Mouse (Mus musculus) R1 (cell line): Measurements from ENCODE around the gene Alg10b.
A peak's percentile ranks its signal among the peaks of the same experiment; 100 is the strongest.

ENCODE experiments used
- DNase-seq: peaks from one replicate; pipeline ENCODE4 v3.0.0-alpha.2; 2018; ENCODE audit warnings: low read depth, low spot score

Alg10b gene

DNA sequence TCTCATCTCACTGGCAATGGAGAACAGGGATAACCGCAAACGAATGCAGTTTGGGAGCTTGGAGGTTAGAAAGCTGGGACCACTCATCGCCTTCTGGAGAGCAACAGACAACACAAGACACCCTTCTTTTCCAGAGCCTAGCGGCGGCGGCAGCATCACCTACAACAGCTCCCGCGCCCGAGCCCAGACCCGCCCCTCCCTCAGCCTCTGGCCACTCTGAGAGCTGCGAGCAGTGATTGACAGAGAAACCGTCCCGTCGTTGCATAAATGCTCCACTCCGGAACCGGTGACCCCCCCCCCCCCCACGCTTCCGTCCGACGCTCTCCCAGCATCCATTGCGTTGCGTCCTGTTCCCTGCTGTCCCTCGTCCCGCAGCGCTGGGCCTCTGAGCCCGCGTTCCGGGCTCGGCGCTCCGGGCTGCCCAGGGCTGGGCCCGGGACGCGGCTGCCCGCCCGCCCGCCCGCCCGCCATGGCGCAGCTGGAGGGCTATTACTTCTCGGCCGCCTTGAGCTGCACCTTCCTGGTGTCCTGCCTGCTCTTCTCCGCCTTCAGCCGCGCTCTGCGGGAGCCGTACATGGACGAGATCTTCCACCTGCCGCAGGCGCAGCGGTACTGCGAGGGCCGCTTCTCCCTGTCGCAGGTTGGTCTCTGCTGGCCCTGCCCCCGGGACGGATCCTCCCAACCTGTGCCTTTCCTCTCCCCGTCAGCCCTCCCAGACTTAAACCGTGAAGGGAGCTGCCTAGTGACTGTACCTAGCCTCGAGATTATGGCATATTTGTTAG, at the start of gene Alg10b:
Alg10b (plus strand) TSS at position 343 of the 782 bp plus-strand sequence.
- DNase-seq = peak; percentile 95

DNA sequence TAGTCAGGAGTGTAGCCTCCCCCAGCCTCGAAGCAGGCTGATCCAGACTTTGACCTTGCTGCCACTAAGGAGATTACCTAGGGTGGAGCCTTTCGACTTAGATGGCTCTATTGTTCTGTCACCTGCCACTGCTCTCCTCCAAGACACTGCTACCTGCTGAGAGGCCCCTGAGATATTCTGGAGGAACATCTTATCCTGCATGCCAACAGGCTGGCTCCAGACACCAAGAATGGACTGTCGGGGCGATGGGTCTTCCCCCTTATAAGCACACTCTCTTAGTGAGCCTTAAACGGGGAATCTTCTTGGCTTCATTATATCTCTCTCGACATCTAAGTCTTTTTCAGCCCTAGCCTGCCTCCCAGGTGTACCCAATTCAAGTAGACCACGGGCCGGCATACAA, 41.0 kb upstream of the Alg10b start:
- peak; percentile 50 for DNase-seq

DNA sequence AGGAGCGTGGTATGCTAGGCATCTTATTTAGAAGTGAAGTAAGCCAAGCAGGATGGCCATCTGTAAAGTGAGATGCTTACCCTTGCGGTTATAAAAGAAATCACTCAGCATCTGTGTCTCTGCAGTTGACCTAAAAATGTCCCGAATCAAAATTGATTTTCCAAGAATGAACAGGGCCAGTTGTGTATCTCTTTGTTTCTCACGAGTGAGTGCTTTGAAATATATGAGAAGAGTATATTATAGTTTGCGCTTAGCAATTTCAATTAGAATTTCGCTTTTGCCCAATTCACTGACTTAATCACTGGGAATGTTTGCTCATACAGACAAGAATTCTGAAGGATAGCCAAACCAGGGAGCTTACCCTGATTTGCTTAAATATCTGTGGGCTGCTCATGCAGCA, 40.6 kb upstream of the Alg10b start:
- DNase-seq = no peak

DNA sequence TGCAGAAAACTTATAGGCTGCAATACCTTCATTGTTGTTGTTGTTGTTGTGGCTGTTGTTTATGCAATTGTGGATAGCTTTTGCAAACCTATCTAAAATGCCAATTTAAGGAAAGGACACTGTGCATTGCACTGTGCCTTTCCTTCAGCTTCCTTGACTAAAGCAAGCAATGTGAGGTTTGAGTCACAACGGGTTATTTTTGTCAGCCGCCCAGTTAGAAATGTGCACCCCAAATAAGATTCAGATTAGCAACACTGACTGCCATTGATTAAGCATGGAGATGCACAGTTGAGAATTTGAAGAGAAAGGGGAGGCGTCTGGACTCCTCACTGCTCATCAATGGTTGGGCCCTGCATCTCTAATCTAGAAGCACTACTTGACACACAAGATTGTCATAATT, 39.4 kb upstream of the Alg10b start:
- DNase-seq = no peak

DNA sequence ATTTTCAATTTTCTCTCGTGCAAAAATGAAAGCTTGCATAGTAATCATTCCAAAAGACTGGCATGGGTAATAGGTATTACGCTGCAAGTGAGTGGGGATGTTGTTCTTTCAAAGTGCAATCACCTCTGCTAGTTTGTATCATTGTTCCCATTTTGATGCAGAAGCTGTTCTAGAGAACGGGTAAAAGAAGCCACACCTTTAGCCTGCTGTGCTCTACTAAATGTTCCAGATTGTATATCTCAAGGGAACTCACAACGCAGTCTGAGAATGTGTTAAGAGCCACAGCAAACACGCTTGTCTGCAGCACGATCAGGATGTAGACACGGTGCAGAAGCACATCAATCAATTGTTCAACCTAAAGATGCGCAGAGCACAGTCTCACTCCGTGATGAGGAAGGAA, 34.6 kb upstream of the Alg10b start:
- peak; percentile 82 for DNase-seq

DNA sequence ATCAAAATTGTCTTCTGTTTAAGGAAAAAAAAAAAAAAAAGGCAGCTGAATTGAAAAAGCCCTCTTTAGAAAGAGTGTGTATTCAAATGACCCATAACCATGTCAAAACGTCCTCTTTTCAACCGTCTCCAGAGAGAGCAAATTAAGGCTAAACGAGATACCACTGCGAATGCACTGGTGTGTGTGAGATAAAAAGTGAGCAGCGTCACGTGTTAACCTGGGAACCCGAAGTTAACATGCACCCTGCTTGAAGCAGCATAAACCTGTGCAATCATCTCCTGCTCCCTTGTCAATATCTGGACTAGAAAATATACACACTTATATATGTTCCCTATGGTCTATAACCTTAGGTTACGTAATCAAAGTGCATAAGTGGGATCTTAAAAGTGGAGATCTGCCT, 10.2 kb upstream of the Alg10b start:
- DNase-seq = no peak

DNA sequence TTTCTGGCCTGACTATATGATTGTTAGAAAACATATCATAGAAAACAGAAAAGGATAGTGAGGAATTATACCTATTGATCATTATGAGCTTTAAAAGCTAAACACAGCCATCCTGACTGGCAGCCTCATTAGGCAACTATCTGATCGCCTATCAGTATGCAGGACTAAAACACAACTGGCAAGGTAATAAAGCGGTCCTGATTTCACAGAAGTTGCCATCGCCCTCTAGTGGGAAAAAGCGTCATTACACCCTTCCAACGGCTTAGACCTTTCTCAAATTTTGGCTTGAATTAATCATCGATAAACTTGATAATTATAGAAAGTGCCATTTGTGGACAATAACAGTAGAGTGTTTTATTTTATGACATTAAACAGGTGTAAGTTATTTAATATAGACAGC, 9.2 kb upstream of the Alg10b start:
- peak; percentile 62 for DNase-seq

DNA sequence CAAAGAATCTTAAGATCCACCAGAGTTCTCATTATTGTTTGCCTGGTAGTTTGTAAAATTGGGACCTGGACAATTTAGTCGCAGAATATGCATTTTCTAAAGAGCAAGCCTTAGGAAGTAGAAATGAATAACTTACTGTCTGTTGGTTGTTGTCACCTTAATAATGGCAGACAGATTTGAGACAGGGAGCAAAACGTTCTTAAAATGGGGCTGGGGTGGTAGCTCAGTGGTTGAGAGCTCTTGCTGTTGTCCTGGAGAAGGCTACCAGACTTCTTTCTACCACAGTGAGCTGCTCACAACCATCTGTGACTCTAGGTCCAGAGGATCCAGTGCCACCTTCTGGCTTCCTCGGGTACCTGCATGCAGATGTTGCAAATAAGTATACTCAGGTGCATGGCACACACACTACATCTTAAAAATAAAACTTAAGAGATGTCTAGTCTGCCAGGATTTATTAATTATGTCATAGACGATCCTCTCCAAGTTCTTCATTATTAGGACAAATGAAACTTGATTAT, 1.0 kb downstream of the Alg10b start:
- DNase-seq = peak; percentile 88

DNA sequence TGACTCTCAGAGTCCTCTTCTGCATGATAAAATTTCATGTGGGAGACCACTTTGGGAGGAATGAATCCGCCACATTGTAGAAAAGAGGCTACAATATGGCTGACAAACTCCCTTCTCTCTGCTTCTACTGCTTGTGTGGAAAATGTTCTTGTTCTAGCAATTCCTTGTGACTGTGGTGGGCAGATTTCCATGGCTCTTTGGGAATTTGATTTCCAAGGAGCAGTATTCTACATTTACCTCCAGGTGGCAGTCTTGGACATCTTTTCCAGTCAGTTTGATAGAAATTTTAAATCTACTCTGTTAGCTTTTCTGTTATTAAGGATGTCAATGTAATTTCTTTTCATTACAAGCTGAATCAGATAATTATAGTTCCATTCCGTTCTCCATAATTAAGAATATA, 13.5 kb downstream of the Alg10b start:
- DNase-seq = peak; percentile 42

DNA sequence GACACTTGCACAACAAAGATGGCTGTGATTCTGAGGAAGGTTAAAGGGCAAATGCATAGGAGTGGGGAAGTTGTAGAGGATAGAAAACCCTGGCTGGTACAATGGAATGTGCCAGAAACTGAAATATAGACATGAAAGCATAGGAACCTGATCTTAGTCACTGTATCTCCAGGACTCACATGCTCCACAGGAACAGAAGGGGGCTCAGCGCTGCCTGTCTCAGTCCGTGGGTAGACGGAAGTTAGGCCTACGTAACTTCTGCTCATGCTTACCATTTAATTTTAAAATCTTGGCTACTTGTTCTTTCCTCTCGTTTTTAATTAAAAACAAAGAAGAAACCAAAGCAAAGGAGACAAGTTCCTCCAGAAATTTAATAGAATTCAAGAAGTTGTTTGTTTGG, 20.0 kb downstream of the Alg10b start:
- DNase-seq = no peak

DNA sequence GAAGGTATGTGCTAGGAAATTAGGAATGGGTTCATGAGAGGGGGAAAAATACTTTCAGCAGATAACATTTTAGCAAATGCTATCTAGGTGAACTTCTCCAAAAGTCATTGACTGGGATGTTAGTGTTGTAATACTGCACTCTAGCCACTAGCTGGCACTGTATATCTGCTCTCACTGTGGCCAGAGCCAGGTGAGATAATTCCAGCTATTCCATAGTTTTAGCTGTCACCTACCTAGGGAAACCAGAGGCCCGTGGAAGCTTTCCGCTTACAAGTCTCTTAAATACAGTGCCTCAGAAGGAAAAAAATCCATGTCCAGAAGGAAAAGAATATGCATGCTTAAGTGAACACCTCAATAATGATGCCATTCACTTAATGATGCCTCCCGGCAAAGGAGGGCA, 25.6 kb downstream of the Alg10b start:
- peak; percentile 35 for DNase-seq

DNA sequence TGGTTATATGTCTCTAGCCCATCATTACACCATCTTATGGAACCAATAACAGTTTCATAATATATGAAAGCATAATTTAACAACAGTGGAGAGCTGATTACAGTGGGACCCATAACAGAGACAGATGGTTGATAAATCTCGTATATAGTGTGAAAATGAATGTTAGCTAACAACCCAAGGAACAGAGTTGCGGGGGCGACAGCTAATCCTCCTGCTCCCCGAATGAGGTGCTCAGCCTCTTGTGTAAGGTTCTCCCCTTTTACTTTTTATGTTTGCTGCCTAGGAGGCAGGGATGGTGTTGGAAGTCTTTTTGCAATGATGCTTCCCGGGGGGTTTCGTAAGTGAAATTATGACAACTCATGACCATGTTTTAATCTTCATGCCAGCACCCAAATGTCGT, 58.8 kb downstream of the Alg10b start:
- no peak for DNase-seq
